Comparison of ENCODE assay signal across 8 mouse cellular contexts in genomic region chr2:28523643-28524117, GRCm38 (mm10). TPM values are rescaled to one million over a fixed set of nuclear protein-coding genes. Genes with fewer than 3 reads are reported as not detected.
DNase-seq lines count a peak whose midpoint lies in the region; ATAC-seq lines count a peak whose summit lies in the region.

No protein-coding gene starts in this region.

- no peak overlapping the region for H3K4me3 ChIP-seq in forebrain, embryonic 11.5 days (ENCODE audit: low read depth, low read length)
- H3K4me3 ChIP-seq in heart, embryonic 15.5 days = no peak overlapping the region
- H3K4me3 ChIP-seq in liver, embryonic 13.5 days (replicated peaks) = no peak overlapping the region
- H3K4me3 ChIP-seq in neural tube, embryonic 12.5 days = no peak overlapping the region

- H3K36me3 ChIP-seq in forebrain, embryonic 11.5 days (ENCODE audit: control insufficient read depth, insufficient read depth, low read length) = no peaks in the 10 kb centered on the region
- no peaks in the 10 kb centered on the region for H3K36me3 ChIP-seq in heart, embryonic 15.5 days
- H3K36me3 ChIP-seq in liver, embryonic 13.5 days = no peaks in the 10 kb centered on the region
- no peaks in the 10 kb centered on the region for H3K36me3 ChIP-seq in neural tube, embryonic 12.5 days

- 5% methylated on average over 5 of the region's 5 CpGs for WGBS in forebrain, embryonic 11.5 days
- 26% methylated on average over 5 of the region's 5 CpGs for WGBS in heart, embryonic 15.5 days
- 54% methylated on average over 5 of the region's 5 CpGs for WGBS in liver, embryonic 13.5 days (ENCODE audit: insufficient replicate concordance)
- WGBS in neural tube, embryonic 12.5 days = 7% methylated on average over 5 of the region's 5 CpGs

- no peaks in the 10 kb centered on the region for H3K9me3 ChIP-seq in forebrain, embryonic 11.5 days (ENCODE audit: control insufficient read depth, low read length)
- H3K9me3 ChIP-seq in heart, embryonic 15.5 days (replicated peaks) = no peaks in the 10 kb centered on the region
- no peaks in the 10 kb centered on the region for H3K9me3 ChIP-seq in liver, embryonic 13.5 days (replicated peaks)
- no peaks in the 10 kb centered on the region for H3K9me3 ChIP-seq in neural tube, embryonic 12.5 days

- H3K9ac ChIP-seq in forebrain, embryonic 11.5 days (ENCODE audit: low read length) = no peak overlapping the region
- no peak overlapping the region for H3K9ac ChIP-seq in heart, embryonic 15.5 days
- H3K9ac ChIP-seq in liver, embryonic 13.5 days = no peak overlapping the region
- H3K9ac ChIP-seq in neural tube, embryonic 12.5 days = no peak overlapping the region

- peak; percentile 94 for DNase-seq in 3134 (ENCODE audit: extremely low read depth, insufficient read length, low spot score)
- peak; percentile 50 to 81 for DNase-seq in adrenal gland, postnatal 4 days (ENCODE audit: low spot score in 2 of 2)
- DNase-seq in forebrain, embryonic 11.5 days (ENCODE audit: low spot score) = peak; percentile 70
- peak; percentile 93 for DNase-seq in kidney, postnatal 10 days
- peak; percentile 47 for DNase-seq in liver, embryonic 13.5 days
- peak; percentile 70 for DNase-seq in urinary bladder, postnatal 25 days (ENCODE audit: low spot score)

- no peak overlapping the region for H3K4me2 ChIP-seq in forebrain, embryonic 11.5 days (ENCODE audit: low read depth, low read length, severe bottlenecking)
- H3K4me2 ChIP-seq in heart, embryonic 15.5 days = 0 out of 2 replicates have a peak overlapping the region, but pooled peaks have one; percentile 9
- no peak overlapping the region for H3K4me2 ChIP-seq in liver, embryonic 13.5 days
- H3K4me2 ChIP-seq in neural tube, embryonic 12.5 days (replicated peaks) = no peak overlapping the region

- H3K27ac ChIP-seq in forebrain, embryonic 11.5 days (ENCODE audit: low read depth, low read length) = peak overlapping the region; percentile 51; the same call in 1 of the 2 replicates
- H3K27ac ChIP-seq in heart, embryonic 15.5 days = peak overlapping the region; percentile 54
- no peak overlapping the region for H3K27ac ChIP-seq in liver, embryonic 13.5 days
- no peak overlapping the region for H3K27ac ChIP-seq in neural tube, embryonic 12.5 days

- H3K4me1 ChIP-seq in forebrain, embryonic 11.5 days (replicated peaks; ENCODE audit: control insufficient read depth, insufficient read depth, low read length) = peaks cover 20% of the 10 kb centered on the region; the same call in 1 of the 2 replicates
- peaks cover 43% of the 10 kb centered on the region for H3K4me1 ChIP-seq in heart, embryonic 15.5 days (replicated peaks)
- peaks cover 29% of the 10 kb centered on the region for H3K4me1 ChIP-seq in liver, embryonic 13.5 days (replicated peaks)
- peaks cover 58% of the 10 kb centered on the region for H3K4me1 ChIP-seq in neural tube, embryonic 12.5 days

- H3K27me3 ChIP-seq in forebrain, embryonic 11.5 days (ENCODE audit: control insufficient read depth, insufficient read depth, low read length) = no peaks in the 10 kb centered on the region
- H3K27me3 ChIP-seq in heart, embryonic 15.5 days = no peaks in the 10 kb centered on the region
- H3K27me3 ChIP-seq in liver, embryonic 13.5 days = no peaks in the 10 kb centered on the region
- H3K27me3 ChIP-seq in neural tube, embryonic 12.5 days (replicated peaks) = no peaks in the 10 kb centered on the region

- ATAC-seq in forebrain, embryonic 11.5 days (replicated peaks; ENCODE audit: low FRiP score) = peak; percentile 57
- peak; percentile 87 for ATAC-seq in heart, embryonic 15.5 days (replicated peaks; ENCODE audit: insufficient number of reproducible peaks, insufficient read depth, low FRiP score, low read depth)
- ATAC-seq in liver, embryonic 13.5 days (ENCODE audit: low read depth) = peak; percentile 64
- peak; percentile 81 for ATAC-seq in neural tube, embryonic 12.5 days (ENCODE audit: low FRiP score, low read depth)

RNA-seq across cellular contexts. Expression of gene Ralgds, which starts 10.8 kb away (rescaled TPM):
- 10 to 100 TPM; 65.0 to 67.0 TPM for total RNA-seq in adrenal gland, postnatal 4 days (2021)
- polyA plus RNA-seq in forebrain, embryonic 11.5 days (2014; fragmentation: Nextera tagmentation; extraction: Ambion mirVana) = 42.7 and 47.6 TPM in 2 replicates
- polyA plus RNA-seq in heart, embryonic 15.5 days (2015; fragmentation: Nextera tagmentation; extraction: Ambion mirVana) = 17.5 and 24.6 TPM in 2 replicates
- polyA plus RNA-seq in liver, embryonic 13.5 days (2015; fragmentation: Nextera tagmentation; extraction: Ambion mirVana) = 1.7 and 2.5 TPM in 2 replicates
- polyA plus RNA-seq in neural tube, embryonic 12.5 days (2016; fragmentation: Nextera tagmentation; extraction: Ambion mirVana) = 99.6 and 111 TPM in 2 replicates

RNA-seq across cellular contexts. Expression of gene Gm10134, which starts 17.8 kb away (rescaled TPM):
- 1 to 10 TPM; 3.4 to 5.2 TPM for total RNA-seq in adrenal gland, postnatal 4 days (2021)
- polyA plus RNA-seq in forebrain, embryonic 11.5 days (2014; fragmentation: Nextera tagmentation; extraction: Ambion mirVana) = not detected in 2 replicates
- 1.3 and 1.5 TPM in 2 replicates for polyA plus RNA-seq in heart, embryonic 15.5 days (2015; fragmentation: Nextera tagmentation; extraction: Ambion mirVana)
- polyA plus RNA-seq in liver, embryonic 13.5 days (2015; fragmentation: Nextera tagmentation; extraction: Ambion mirVana) = 0.52 and 1.1 TPM in 2 replicates
- 2.4 and 3.5 TPM in 2 replicates for polyA plus RNA-seq in neural tube, embryonic 12.5 days (2016; fragmentation: Nextera tagmentation; extraction: Ambion mirVana)

RNA-seq across cellular contexts. Expression of gene Gbgt1, which starts 27.0 kb away (rescaled TPM):
- 1 to 10 TPM; 8.2 to 8.3 TPM for total RNA-seq in adrenal gland, postnatal 4 days (2021)
- polyA plus RNA-seq in forebrain, embryonic 11.5 days (2014; fragmentation: Nextera tagmentation; extraction: Ambion mirVana) = 0.35 TPM in 1 of 2 replicates, not detected in the other
- 0.67 and 1.1 TPM in 2 replicates for polyA plus RNA-seq in heart, embryonic 15.5 days (2015; fragmentation: Nextera tagmentation; extraction: Ambion mirVana)
- polyA plus RNA-seq in liver, embryonic 13.5 days (2015; fragmentation: Nextera tagmentation; extraction: Ambion mirVana) = 0.36 and 0.44 TPM in 2 replicates
- 0.80 and 0.81 TPM in 2 replicates for polyA plus RNA-seq in neural tube, embryonic 12.5 days (2016; fragmentation: Nextera tagmentation; extraction: Ambion mirVana)

RNA-seq across cellular contexts. Expression of gene Cel, which starts 39.5 kb away (rescaled TPM):
- total RNA-seq in adrenal gland, postnatal 4 days (2021) = 1,000 to 10,000 TPM in 1 of 2 experiments, under 1 TPM in 1; 0.42 to 1,494 TPM
- not detected in 2 replicates for polyA plus RNA-seq in forebrain, embryonic 11.5 days (2014; fragmentation: Nextera tagmentation; extraction: Ambion mirVana)
- polyA plus RNA-seq in heart, embryonic 15.5 days (2015; fragmentation: Nextera tagmentation; extraction: Ambion mirVana) = 0.25 TPM in 1 of 2 replicates, not detected in the other
- 0.05 and 0.34 TPM in 2 replicates for polyA plus RNA-seq in liver, embryonic 13.5 days (2015; fragmentation: Nextera tagmentation; extraction: Ambion mirVana)
- not detected in 2 replicates for polyA plus RNA-seq in neural tube, embryonic 12.5 days (2016; fragmentation: Nextera tagmentation; extraction: Ambion mirVana)

RNA-seq across cellular contexts. Expression of gene Mrps2, which starts 55.8 kb away (rescaled TPM):
- 10 to 100 TPM; 57.9 to 60.4 TPM for total RNA-seq in adrenal gland, postnatal 4 days (2021)
- polyA plus RNA-seq in forebrain, embryonic 11.5 days (2014; fragmentation: Nextera tagmentation; extraction: Ambion mirVana) = 67.2 and 70.6 TPM in 2 replicates
- polyA plus RNA-seq in heart, embryonic 15.5 days (2015; fragmentation: Nextera tagmentation; extraction: Ambion mirVana) = 45.2 and 50.6 TPM in 2 replicates
- 31.0 and 36.2 TPM in 2 replicates for polyA plus RNA-seq in liver, embryonic 13.5 days (2015; fragmentation: Nextera tagmentation; extraction: Ambion mirVana)
- 54.3 and 56.2 TPM in 2 replicates for polyA plus RNA-seq in neural tube, embryonic 12.5 days (2016; fragmentation: Nextera tagmentation; extraction: Ambion mirVana)

Comparison
In these comparisons a context has a peak if more than half of its experiments do, and no peak if none do; other contexts are left out.
1. H3K27ac ChIP-seq: peak in forebrain, embryonic 11.5 days (single experiment) and heart, embryonic 15.5 days (single experiment); none in liver, embryonic 13.5 days (single experiment) and neural tube, embryonic 12.5 days (single experiment).
2. Peak in every context shown above with its lines, with median percentiles within 50 percentile points of each other: DNase-seq and ATAC-seq.